Mouse (Mus musculus) cerebellum, adult 11 months (tissue): Measurements from ENCODE around the gene Aftph.

ENCODE experiments used
- DNase-seq: peaks from one replicate; pipeline ENCODE4 v3.0.0; 2022

Aftph gene

GRCm38 (mm10) chr11:20646986-20647726 is 94.2 kb downstream of the Aftph start:
- no peak for DNase-seq

- no peak for DNase-seq
Observed at GRCm38 (mm10) chr11:20646142-20646541, 95.2 kb downstream of the Aftph start.

GRCm38 (mm10) chr11:20645521-20645920 is 95.9 kb downstream of the Aftph start:
- DNase-seq, result no peak

- no peak for DNase-seq
Observed at GRCm38 (mm10) chr11:20644872-20645271, 96.5 kb downstream of the Aftph start.

- no peak for DNase-seq
Observed at GRCm38 (mm10) chr11:20644166-20644565, 97.2 kb downstream of the Aftph start.

GRCm38 (mm10) chr11:20643161-20643560 is 98.2 kb downstream of the Aftph start:
- no peak for DNase-seq

GRCm38 (mm10) chr11:20642321-20642720 is 99.1 kb downstream of the Aftph start:
- no peak for DNase-seq

GRCm38 (mm10) chr11:20639918-20640447 is 101.4 kb downstream of the Aftph start:
- no peak for DNase-seq

GRCm38 (mm10) chr11:20638841-20639240 is 102.5 kb downstream of the Aftph start:
- DNase-seq, result peak; percentile 71

- DNase-seq, result no peak
Observed at GRCm38 (mm10) chr11:20637060-20637459, 104.3 kb downstream of the Aftph start.

GRCm38 (mm10) chr11:20636114-20636513 is 105.3 kb downstream of the Aftph start:
- DNase-seq, result no peak

GRCm38 (mm10) chr11:20635646-20636045 is 105.7 kb downstream of the Aftph start:
- DNase-seq, result no peak
